Mouse (Mus musculus) spleen, postnatal 4 days (tissue): ENCODE measurements around the gene Whrn.
A peak's percentile ranks its signal among the peaks of the same experiment; 100 is the strongest.

Experiments
- DNase-seq, 2 experiments: peaks; one replicate each; pipeline ENCODE4 v3.0.0; 2022; ENCODE audit warnings: low spot score in 2 of 2

The Whrn gene

GRCm38 (mm10) chr4:63494401-63494966 lies 1.3 kb downstream of the Whrn start:
- DNase-seq, result no peak

DNA sequence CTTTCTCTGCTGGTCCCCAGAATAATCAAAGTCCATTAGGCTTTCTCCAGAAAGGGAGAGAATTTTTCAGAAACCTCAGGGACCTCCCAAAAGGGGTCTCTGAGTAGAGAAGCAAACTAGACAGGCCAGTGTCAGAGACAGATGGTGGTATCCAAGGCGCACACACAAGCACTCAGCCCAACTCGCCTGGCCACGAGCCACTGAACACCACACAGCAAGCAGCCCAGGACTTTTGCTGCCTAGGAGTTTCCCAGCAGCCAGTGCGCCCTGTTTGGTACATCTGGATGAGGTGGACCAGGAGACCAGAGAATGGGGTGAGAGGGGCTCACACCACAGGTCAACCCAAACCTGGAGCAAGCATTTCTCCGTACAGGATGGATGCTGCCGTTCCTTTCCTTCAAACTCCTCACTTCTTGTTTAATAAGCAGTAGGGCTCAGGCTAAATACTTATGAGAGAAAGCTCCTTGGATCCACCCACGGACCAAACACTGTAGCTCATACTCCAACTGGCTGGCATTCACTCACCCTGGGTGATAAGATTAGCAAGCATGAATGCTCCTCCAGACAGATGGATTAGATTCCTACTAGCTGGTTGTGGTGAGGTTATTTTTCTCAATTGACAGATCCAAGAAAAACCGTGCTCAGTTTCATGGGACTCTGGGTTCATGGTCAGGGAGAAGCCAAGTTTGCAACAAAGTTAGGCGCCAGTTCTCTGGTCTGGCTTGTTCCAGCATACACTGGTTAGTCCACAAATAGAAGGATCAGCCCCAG lies 2.3 kb downstream of the Whrn start:
- DNase-seq, result no peak

- no peak for DNase-seq
Observed at GRCm38 (mm10) chr4:63491521-63491920, 4.3 kb downstream of the Whrn start.

GRCm38 (mm10) chr4:63490146-63490545 lies 5.6 kb downstream of the Whrn start:
- DNase-seq, result no peak

DNA sequence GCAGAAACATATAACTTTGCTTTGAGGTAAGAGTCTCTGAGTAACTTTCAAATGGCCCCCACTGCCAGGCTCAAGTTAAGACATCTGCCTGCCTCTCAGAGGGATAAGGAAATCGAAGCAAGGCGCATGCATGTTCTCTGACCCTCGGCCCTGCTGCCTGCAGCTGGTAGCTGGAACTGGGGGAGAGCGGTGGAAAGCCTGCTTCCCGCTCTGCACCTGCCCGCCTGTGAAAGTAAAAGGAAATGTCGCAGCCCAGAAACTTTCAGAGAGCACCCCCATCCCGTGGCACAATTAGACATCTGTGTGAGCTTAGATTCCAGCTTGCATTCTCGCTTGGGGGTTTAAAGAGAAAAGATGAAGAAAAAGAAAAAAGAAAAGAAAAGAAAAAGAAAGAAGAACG lies 6.1 kb downstream of the Whrn start:
- DNase-seq, result no peak

DNA sequence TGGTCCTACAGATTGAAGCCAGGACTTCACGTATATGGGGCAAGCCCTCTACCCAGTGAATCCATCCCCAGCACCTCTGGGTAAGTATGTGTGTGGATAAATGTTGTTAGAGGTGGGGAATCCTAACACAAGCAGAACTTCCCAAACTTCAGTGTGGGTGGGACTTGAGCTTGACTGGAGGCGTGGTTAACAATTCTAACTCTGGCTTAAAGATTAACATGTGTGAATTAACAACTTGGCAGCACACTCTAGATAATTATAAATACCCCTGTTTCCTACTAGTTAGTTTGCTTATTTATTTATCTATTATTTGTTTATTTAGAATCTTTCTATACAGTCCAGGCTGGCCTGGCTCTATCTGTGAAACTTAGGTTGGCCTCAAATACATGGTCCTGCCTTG lies 7.9 kb downstream of the Whrn start:
- DNase-seq, result no peak

GRCm38 (mm10) chr4:63487256-63487655 lies 8.5 kb downstream of the Whrn start:
- DNase-seq, result no peak

DNA sequence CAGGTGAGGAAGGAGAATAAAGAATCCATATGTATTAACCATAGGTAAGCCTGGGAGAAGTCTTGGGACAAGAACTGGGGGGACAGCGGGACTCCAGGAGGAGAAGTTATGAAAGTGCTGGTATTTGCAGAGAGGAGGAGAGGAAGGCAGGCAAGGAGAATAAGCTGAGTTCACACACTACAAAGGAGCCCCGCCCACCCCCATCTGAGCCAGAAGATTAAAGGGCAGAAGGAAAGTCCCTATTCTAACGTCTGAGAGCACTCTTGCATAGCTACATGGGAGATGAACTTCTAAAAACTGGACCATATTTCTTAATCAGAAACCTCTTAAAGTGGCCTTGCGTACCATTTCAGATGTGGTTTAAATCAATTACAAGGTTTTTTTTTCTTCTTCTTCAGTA lies 9.3 kb downstream of the Whrn start:
- no peak for DNase-seq

DNA sequence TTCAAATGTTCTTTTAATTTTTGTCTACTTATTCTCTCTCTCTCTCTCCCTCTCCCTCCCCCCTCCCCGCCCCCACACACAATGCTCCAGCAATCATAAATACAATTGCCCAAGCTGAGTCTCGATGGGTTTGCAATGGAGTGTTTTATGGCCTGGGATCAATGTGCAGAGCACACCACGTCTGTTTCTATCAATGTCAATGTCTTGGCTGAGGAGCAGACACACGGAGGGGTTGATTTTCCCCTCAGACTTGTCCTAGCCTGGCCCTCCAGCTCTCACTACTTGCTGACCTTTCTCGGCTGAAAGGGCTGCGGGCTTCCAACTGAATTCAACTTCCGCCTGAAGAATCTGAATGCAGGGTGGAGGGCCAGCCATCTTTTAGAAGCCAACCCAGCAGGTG lies 12.1 kb downstream of the Whrn start:
- no peak for DNase-seq

- DNase-seq, result no peak
Observed at GRCm38 (mm10) chr4:63480845-63481167, 15.0 kb downstream of the Whrn start.

DNA sequence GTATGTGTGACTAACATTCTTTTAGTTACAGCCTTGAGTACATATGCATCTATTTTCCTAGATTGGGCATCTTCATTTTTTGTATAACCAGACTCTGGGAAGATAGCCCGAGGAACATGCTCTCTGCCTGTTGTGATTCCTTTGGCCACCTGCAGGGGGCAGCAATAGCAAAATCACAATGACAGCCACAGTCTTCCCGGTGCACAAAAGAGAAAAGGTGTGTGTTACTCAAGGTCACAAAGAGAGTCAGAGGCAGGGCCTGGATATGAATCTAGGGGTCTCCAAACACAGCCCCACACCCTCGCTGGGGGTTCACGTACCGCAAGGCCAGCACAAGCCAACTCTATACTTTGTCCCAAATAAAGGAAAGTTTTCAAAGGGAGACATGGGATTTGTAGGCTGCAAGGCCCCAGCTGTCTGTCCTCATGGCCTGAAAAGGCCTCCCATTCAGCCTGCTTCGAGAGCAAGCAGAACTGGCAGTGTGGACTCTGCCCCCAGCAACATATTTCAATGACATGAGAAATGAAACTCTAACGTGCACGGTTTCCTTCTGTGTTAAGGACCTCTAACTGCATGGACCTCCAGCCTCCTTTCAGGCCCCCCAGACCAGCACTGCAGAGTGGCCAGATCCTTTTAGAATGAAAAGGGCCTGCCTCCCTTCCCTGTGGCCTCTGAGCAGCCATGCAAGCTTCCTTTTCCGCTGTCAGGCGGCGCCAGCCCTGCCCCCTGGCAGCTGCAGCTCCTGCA lies 15.5 kb downstream of the Whrn start:
- peak; percentile 51 to 71 for DNase-seq

- DNase-seq, result no peak
Observed at GRCm38 (mm10) chr4:63478036-63478435, 17.8 kb downstream of the Whrn start.

DNA sequence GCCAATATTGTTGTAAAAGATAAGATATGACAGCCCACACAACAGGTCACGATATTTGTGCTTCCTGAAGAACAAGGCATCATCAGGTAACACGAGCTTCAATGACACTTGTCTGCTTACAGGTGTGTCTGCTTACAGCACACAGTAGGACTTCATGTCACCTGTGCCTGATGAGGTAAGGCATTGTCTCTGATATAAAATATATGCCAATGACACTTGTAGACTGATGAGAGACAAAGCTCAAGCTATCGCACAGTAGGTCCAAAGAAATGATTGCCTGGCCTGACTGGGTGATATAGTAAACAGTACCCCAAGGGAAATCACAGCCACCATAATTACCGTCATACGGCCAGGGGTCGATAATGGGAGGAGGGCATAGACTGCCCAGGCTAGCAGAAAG lies 18.9 kb downstream of the Whrn start:
- no peak for DNase-seq

GRCm38 (mm10) chr4:63475208-63475607 lies 20.6 kb downstream of the Whrn start:
- DNase-seq, result no peak

DNA sequence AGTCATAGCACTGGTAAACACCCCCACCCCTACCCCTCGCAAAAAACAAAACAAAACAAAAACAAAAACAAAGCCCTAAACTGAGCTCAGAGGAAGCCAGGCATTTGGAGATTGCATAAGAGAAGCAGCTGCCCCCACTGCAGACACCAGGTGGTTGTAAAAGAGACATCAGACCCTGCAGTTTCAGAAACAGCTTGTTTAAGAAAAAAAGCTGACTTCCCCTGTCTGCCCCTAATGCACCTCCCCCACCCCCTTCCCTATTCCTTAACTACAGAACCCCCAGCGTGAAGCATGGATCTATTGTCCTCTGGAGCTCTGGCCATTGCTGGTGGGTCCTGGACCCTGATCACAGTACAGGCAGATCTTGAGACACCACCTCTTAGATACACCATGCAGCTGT lies 21.4 kb downstream of the Whrn start:
- no peak for DNase-seq

- DNase-seq, result no peak
Observed at GRCm38 (mm10) chr4:63467338-63467737, 28.5 kb downstream of the Whrn start.

- no peak for DNase-seq
Observed at GRCm38 (mm10) chr4:63466192-63466591, 29.6 kb downstream of the Whrn start.

DNA sequence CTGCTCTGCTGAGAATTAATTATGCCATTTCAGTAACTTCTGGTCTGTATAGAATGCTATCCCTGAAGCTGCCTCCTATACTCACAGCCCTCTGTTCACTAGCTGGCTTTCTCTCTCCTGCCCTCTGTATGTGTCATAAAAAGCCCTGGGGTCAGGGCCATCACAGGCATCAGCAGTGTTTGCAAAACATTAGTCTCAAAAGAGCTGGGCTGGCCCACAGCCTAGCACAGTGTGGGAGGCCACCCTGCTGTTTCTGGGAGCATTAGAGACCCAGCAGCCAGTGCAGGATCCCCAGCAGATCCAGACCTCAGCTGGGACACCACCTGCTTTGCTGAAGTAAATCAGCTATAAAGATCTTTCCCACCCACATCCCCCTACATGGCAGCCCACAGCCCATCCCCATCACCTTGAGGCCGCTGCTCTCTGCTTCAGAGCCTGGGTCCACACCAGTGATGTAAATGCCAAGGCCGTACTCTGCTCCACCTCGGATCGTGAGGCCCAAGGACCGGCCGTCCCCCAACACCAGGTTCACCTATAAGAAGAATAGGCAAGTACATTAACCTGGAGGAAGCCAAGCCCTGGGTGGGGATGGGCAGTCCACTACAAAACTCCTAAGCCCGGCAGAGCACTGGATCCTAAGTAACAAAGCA lies 34.8 kb downstream of the Whrn start:
- DNase-seq, result no peak

GRCm38 (mm10) chr4:63459141-63459789 lies 36.5 kb downstream of the Whrn start:
- DNase-seq, result no peak

DNA sequence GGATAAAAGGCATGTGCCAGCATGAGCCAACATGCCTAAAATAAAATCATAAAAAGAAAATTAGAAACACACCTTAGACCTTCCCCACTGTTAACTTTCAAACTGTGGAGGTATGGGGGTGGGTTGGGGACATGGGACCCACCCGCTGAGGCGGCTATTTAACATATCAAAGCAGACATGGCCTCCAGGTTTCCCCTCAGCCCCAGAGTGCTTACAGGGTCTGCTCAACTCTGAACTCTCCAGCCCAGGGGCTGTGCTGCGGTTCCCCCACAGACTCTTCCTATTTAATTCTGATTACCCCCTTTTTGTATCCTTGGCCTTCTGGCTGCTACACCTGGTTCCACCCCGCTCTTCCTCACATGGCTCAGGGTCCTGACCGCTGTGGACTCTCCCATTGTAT lies 39.2 kb downstream of the Whrn start:
- DNase-seq, result no peak

- DNase-seq, result no peak
Observed at GRCm38 (mm10) chr4:63453939-63454513, 41.8 kb downstream of the Whrn start.

DNA sequence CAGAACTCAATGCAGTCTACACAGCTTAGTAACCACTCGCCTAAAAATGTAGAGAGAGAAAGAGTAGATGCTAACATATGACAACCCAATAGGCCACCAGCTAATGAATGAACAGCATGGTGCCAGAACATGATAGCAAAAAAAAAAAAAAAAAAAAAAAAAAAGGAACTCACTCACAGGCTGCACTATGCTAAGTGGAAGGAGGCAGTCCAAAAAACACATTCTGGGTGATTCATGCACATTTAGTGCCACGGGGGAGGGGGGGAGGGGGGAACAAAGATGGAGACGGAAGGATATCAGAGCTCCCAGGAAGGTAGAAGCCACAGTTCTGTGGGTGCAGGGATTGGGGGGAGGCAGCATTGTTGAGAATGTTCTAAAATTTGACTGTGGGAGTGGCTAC lies 43.2 kb downstream of the Whrn start:
- no peak for DNase-seq
